Mouse (Mus musculus) gastrocnemius, postnatal 10 days (tissue): ENCODE data around the gene Nr0b2. TPM values are rescaled to one million over a fixed set of nuclear protein-coding genes. Genes with fewer than 3 reads are reported as not detected.
"Not testable (repeated sequence)": the region's sequence is repeated elsewhere in the genome, so short reads cannot be mapped to it uniquely, and the experiment has no call there.

Source experiments
- DNase-seq: peaks from one replicate; pipeline ENCODE4 v3.0.0; 2021; ENCODE audit warnings: mixed read lengths
- long read RNA-seq, 2 experiments: library from polyadenylated mRNA; stranded (forward); transcript quantifications; one replicate each; pipeline ENCODE4 v2.0.0; 2021
- total RNA-seq, 2 experiments: library from RNA; stranded (reverse); gene quantifications; 2 replicates each; pipeline ENCODE4 v1.2.3; 2021

Nr0b2 gene
- total RNA-seq: under 1 TPM in 1 of 2 experiments, not detected in 1; 0.23 TPM
- long read RNA-seq, experiment 1: 0 reads
- long read RNA-seq, experiment 2: 0 reads

GRCm38 (mm10) chr4:133552768-133553447 is at the start of gene Nr0b2:
Nr0b2 (plus strand) TSS chr4:133553376.
- no peak for DNase-seq

- DNase-seq: no peak
Observed at GRCm38 (mm10) chr4:133504300-133504699, 48.9 kb upstream of the Nr0b2 start.

- DNase-seq: no peak
Observed at GRCm38 (mm10) chr4:133504755-133505485, 48.3 kb upstream of the Nr0b2 start.

GRCm38 (mm10) chr4:133506573-133506972 is 46.6 kb upstream of the Nr0b2 start:
- no peak for DNase-seq

GRCm38 (mm10) chr4:133508990-133509389 is 44.2 kb upstream of the Nr0b2 start:
- DNase-seq: no peak

GRCm38 (mm10) chr4:133511050-133511449 is 42.1 kb upstream of the Nr0b2 start:
- DNase-seq: no peak

- not testable (repeated sequence) for DNase-seq
Observed at GRCm38 (mm10) chr4:133512511-133512910, 40.7 kb upstream of the Nr0b2 start.

GRCm38 (mm10) chr4:133512972-133513371 is 40.2 kb upstream of the Nr0b2 start:
- DNase-seq: peak; percentile 65

GRCm38 (mm10) chr4:133518601-133519368 is 34.4 kb upstream of the Nr0b2 start, which contains the start of gene Kdf1:
Kdf1 (plus strand) TSS chr4:133518963.
- no peak for DNase-seq

GRCm38 (mm10) chr4:133519369-133519665 is 33.9 kb upstream of the Nr0b2 start:
- no peak for DNase-seq

- DNase-seq: no peak
Observed at GRCm38 (mm10) chr4:133521502-133521901, 31.7 kb upstream of the Nr0b2 start.

- no peak for DNase-seq
Observed at GRCm38 (mm10) chr4:133527788-133528187, 25.4 kb upstream of the Nr0b2 start.

GRCm38 (mm10) chr4:133532777-133533176 is 20.4 kb upstream of the Nr0b2 start:
- DNase-seq: no peak

GRCm38 (mm10) chr4:133536081-133536480 is 17.1 kb upstream of the Nr0b2 start:
- no peak for DNase-seq

- DNase-seq: no peak
Observed at GRCm38 (mm10) chr4:133536652-133537051, 16.5 kb upstream of the Nr0b2 start.

GRCm38 (mm10) chr4:133545272-133546231 is 7.6 kb upstream of the Nr0b2 start, which contains the start of gene Nudc:
Nudc (minus strand) TSS chr4:133545996.
- peak; percentile 93 for DNase-seq

- no peak for DNase-seq
Observed at GRCm38 (mm10) chr4:133552029-133552428, 1.1 kb upstream of the Nr0b2 start.

- DNase-seq: no peak
Observed at GRCm38 (mm10) chr4:133553448-133554330, 513 bp downstream of the Nr0b2 start.

GRCm38 (mm10) chr4:133557041-133557717 is 4.0 kb downstream of the Nr0b2 start:
- no peak for DNase-seq

- DNase-seq: no peak
Observed at GRCm38 (mm10) chr4:133559846-133560245, 6.7 kb downstream of the Nr0b2 start.
